In the genomic region with DNA sequence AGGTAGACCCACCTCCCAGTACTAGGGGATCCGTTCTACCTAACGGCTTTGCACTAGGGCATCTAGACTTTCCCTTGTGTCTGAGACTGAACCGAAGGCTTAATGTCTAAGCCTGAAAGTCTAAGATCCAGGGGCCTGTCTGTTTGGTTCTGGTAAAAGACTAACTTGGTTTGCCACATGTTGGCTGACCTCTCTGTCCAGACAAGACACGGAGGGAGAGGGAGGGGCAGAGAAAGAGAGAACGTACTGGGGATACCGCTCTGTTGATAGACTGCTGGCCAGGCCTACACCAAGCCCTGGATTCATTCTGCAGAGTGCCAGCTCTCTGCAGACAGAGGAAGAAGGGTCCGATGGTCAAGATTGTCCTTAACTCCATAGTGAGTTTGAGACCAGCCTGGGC, we compare ENCODE assay signal across 13 mouse cellular contexts.
"Had no signal": no experiment of that assay in that cellular context is flagged by ENCODE, and none has a peak within 500 bp of the region (broad histone marks: within the 10 kb centered on the region; RNA-seq: fewer than 3 reads in every experiment).

No protein-coding gene starts in this region.

- H3K4me1 ChIP-seq: midbrain, embryonic 12.5 days; neural tube, embryonic 15.5 days had no signal

- DNase-seq: layer of hippocampus, adult 9-11 months; layer of hippocampus, postnatal 36 days; lung, adult 18-20 months; right cerebral cortex, adult 18-20 months; spleen, adult 18-20 months; thymus, adult 2 months; thymus, postnatal 25 days had no signal

- ATAC-seq: hindbrain, postnatal 0 days had no signal

- H3K4me3 ChIP-seq: limb, embryonic 15.5 days; midbrain, embryonic 12.5 days; neural tube, embryonic 15.5 days had no signal

- H3K9ac ChIP-seq: limb, embryonic 15.5 days; liver, embryonic 14.5 days; midbrain, embryonic 12.5 days; neural tube, embryonic 15.5 days had no signal

- H3K9me3 ChIP-seq: limb, embryonic 15.5 days; midbrain, embryonic 12.5 days; neural tube, embryonic 15.5 days had no signal

- H3K4me2 ChIP-seq: limb, embryonic 15.5 days; midbrain, embryonic 12.5 days; neural tube, embryonic 15.5 days had no signal

- H3K27me3 ChIP-seq: neural tube, embryonic 15.5 days had no signal

- H3K27ac ChIP-seq: hindbrain, postnatal 0 days; kidney, postnatal 0 days; limb, embryonic 15.5 days; liver, embryonic 14.5 days; midbrain, embryonic 12.5 days; neural tube, embryonic 15.5 days had no signal

- H3K36me3 ChIP-seq: limb, embryonic 15.5 days; midbrain, embryonic 12.5 days; neural tube, embryonic 15.5 days had no signal
